Mouse (Mus musculus): Measurements from ENCODE around the gene Cabp7.

The Cabp7 gene

GRCm38 (mm10) chr11:4705178-4705577 is 41.4 kb downstream of the Cabp7 start:
- in situ Hi-C loops (cut with MboI; ENCODE audit: low sequenced_read_pairs): no loop called here

DNA sequence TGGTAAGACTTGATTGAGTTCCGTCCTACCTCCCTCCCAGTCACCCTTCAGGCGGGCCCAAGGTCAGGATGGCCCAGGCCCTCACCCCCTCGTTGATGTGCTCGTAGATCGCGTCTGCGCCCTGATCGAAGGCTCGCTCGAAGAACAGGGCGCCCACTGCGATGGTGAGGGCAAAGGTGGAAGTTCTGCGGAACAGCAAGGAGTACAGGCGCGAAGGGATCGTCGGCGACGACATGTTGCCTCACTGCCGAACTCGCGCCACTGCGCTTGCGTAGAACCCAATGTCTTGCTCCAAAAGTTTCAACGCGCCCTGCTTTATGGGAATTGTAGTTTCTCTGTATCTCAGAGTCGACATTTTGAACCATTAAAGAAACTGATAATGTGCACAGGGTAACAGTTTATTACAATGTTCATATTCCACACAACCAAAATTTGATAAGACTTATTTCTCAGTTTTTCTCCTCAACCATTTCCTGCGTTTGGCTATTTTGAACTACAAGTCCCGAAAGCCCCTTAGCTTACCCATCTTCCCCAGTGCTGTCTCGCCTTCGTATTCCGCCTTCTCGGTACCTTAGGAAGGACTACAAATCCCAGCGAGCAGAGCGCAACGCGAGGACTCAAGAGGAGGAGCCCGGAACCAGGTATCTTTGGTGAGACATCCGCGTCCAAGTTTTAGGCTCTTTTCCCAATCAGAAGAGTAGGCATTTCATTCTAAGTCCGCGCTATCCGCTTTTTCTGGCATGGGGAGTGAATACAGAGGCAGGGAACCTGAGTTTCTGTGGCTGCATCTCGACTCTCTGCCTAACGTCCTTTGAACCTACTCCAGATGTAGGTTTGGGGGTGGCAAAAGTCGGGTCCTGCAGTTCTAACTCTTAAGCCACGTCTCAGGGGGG is 42.3 kb downstream of the Cabp7 start, which contains the start of the genes Uqcr10 and Zmat5:
Uqcr10 (minus strand) TSS at position 271 of the 893 bp plus-strand sequence.
Zmat5 (plus strand) TSS at position 607 of the 893 bp plus-strand sequence.
- in situ Hi-C loops (cut with MboI; ENCODE audit: low sequenced_read_pairs): no loop called here

DNA sequence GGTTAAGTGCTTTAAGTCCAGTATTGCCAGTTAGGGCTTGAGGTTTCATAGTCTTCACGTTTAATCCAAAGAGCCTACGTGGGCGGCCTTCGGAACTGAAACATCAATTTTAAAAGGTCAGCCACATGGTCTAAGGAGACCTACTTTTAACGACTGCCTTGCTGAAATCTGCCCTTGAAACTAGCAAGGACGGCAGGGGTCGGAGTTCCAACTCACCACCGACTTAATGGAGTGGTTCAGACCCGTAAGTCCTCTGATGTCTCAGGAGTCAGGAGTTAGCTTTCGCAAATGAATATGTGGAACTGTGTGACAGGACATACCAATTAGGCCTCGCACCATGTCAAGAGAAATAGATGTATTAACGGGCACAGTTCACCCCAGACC is 42.9 kb downstream of the Cabp7 start:
- in situ Hi-C loops (cut with MboI; ENCODE audit: low sequenced_read_pairs): no loop called here

GRCm38 (mm10) chr11:4700726-4701125 is 45.9 kb downstream of the Cabp7 start:
- in situ Hi-C loops (cut with MboI; ENCODE audit: low sequenced_read_pairs): no loop called here

DNA sequence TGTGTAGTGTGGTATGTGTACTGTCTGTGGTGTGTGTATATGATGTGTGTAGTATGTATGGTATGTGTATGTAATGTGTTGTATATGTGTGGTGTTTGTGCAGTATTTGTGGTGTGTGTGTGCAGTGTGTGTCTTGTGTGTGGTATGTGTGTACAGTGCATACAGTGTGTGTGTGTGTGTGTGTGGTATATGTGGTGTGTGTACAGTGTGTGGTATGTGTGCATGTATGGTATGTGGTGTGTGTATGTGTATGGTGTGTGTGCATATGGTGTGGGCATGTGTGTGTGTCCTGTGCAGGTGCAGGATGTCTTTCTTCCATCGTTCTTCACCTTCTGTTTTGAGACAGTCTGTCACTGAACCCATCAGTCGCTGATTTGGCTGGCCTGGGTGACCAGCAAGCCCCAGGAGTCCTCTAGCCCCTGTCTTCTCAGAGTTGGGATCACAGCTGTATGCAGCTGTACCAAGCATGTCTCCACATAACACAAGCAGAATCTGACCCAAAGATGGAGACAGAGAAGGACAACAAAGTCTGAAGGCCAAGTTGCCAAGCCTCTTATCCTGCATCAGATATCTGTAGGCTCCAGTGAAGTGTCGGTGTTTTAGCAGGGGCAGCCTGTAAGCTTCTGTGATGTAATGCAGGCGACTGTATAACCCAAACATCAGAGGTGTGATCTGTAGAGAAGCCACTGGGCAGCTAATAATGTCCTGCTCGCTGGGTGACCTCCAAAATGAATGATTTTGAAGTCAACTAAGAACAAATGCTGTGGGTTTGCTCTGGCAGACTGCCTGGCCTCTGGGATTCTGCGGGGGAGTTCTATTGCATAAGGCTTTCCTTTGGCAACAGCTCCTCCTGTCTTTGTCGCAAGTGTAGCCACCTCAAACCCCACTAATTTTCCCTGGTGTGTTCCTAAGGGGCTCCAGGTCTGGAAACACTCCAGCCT is 49.3 kb downstream of the Cabp7 start:
- in situ Hi-C loops (cut with MboI; ENCODE audit: low sequenced_read_pairs): no loop called here

- in situ Hi-C loops (cut with MboI; ENCODE audit: low sequenced_read_pairs): no loop called here
Measured at GRCm38 (mm10) chr11:4692162-4692561, 54.4 kb downstream of the Cabp7 start.

DNA sequence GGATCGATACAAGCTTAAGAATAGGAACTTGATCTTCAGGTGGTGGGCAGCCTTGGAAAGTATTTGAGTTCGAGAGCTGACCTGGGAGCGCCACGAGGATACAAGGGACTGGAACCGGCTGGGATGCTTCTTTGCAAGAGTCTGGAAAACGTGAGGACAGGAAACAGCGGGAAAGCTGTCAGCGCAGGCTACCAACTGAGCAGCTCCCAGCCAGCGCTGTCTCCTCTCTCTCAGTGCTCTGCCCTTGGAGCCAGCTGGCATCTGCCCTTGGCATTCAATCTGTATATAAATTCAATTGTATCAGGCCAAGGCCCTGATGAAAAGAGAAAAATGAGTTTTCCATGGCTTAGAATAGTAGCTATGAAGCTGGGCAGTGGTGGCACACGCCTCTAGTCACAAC is 55.4 kb downstream of the Cabp7 start:
- in situ Hi-C loops (cut with MboI; ENCODE audit: low sequenced_read_pairs): no loop called here

DNA sequence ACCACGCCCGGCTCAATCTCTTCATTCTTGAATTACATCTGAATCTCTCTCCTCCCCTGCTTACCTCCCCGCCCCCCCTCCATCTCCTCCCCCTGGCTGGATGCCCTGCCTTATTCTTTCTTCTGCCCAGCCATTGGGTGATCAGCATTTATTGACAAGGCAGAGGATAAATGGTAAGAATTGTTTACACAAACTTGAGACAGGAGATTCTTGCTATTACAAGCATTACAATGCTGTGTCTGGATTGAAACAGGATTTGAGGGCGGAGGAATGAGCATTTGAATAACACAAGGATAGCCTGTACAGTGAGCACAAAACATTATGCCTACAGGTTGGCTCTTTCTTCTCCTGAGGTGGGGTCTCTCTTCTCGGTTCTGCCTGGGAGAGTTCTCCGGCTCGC is 56.2 kb downstream of the Cabp7 start:
- in situ Hi-C loops (cut with MboI; ENCODE audit: low sequenced_read_pairs): no loop called here

DNA sequence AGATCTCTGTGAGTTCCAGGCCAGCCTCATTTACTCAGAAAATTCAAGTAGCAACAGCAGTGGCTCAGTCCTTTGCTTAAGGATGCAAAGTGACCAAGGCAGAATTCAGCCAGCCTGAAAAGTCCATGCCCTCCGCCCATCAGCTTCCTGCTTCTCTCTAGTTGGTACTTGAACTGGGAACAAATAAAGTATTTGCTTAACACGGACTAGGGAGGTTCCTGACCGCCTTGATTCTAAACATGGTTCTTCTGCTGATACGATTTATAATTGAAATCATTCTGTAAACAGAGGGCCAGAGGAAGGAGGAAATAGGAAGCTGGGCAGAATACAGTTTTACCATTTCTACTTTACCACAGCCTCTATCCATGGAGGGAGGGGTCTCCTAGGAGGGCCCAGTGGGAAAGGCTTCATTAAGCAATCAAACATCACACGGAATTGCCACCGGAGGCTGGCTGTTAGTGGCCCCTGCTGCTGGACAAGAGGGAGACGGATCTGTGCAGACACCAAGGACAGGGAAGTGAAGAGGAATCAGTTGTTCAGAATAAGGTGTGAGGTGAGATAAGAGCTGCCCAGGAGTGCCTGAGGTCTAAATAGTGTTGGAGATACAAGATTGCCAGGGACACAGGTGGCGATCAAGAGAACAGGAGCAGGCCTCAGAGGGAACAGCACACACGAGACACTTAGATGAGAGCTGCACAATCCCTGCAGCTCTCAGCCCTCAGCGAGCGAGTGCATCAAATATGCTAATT is 57.8 kb downstream of the Cabp7 start:
- in situ Hi-C loops (cut with MboI; ENCODE audit: low sequenced_read_pairs): no loop called here

DNA sequence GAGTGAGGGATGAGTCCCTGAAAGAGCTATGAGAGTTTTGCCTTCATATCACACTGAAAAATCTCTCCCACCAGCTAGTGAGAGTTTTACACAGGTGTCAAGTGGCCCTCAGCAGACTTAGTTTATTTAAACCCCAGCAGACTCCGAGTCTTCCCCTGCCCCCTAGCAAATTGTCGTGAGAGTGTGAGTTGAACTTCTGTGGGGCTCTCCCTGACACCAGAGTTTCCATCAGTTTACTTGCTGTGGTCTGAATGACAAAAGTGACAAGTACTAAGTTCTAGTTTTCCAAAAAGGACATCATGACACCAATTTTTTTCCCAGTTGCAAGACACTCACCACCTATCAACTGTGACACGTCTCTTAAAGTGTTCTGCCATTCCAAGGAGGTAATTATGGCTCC is 58.7 kb downstream of the Cabp7 start:
- in situ Hi-C loops (cut with MboI; ENCODE audit: low sequenced_read_pairs): no loop called here

DNA sequence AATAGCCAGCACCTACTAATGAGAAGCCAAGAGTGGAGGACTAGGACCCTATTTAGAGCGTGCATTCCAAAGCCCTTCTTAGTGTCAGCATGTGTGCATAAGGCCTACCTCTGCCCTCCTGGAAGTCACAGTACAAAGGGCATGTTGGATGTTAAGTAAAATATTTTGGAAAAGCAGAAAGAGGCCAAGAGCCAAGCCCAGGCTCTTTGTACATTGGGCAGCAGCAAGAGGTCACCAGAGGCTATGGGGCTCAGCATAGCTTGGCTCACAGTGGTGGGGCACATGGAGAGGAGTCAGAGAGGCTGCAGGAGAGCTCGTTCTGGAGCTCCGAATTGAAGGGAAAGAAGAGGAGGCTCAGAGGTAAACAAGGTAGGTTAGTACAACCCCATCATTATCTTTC is 59.6 kb downstream of the Cabp7 start:
- in situ Hi-C loops (cut with MboI; ENCODE audit: low sequenced_read_pairs): no loop called here
